Mouse (Mus musculus) myocyte (in vitro differentiated cells): ENCODE data around the gene Dpy19l3. TPM values are rescaled to one million over a fixed set of nuclear protein-coding genes. Genes with fewer than 3 reads are reported as not detected.

ENCODE experiments used
- H3K27me3 ChIP-seq: one replicate; pipeline ENCODE4 v1.6.1; 2011; ENCODE audit not compliant: control insufficient read depth, insufficient read depth, insufficient read length
- H3K36me3 ChIP-seq: one replicate; pipeline ENCODE4 v1.6.1; 2011; ENCODE audit not compliant: control insufficient read depth, insufficient read depth
- H3K4me2 ChIP-seq: one replicate; pipeline ENCODE4 v1.6.1; 2011; ENCODE audit warnings: low read depth, control low read depth
- H3K4me3 ChIP-seq: one replicate; pipeline ENCODE4 v1.5.1; 2011; ENCODE audit warnings: mild to moderate bottlenecking, control low read depth, moderate library complexity
- H3K79me2 ChIP-seq: one replicate; pipeline ENCODE4 v1.6.1; 2011; ENCODE audit not compliant: control insufficient read depth, insufficient read depth
- H3ac ChIP-seq: one replicate; pipeline ENCODE4 v1.6.1; 2011; ENCODE audit not compliant: control insufficient read depth, insufficient read length
- CEBPB ChIP-seq: IDR thresholded peaks from 2 replicates; pipeline ENCODE4 v1.6.1; 2011; ENCODE audit warnings: mild to moderate bottlenecking, moderate library complexity; ENCODE audit not compliant: poor library complexity, insufficient read depth, severe bottlenecking
- E2F4 ChIP-seq: IDR thresholded peaks from one replicate; pipeline ENCODE4 v1.6.1; 2011; ENCODE audit warnings: mild to moderate bottlenecking, control low read depth, moderate library complexity; ENCODE audit not compliant: insufficient read depth
- MAX ChIP-seq: IDR thresholded peaks from one replicate; pipeline ENCODE4 v1.6.1; 2011; ENCODE audit warnings: low read depth, mild to moderate bottlenecking, control low read depth
- MYOD1 ChIP-seq, 3 experiments: IDR thresholded peaks; one replicate each; pipeline ENCODE4 v1.6.1; 2011; ENCODE audit warnings: control low read depth in 2 of 3, low read depth in 2 of 3, mild to moderate bottlenecking in 2 of 3, moderate library complexity in 1 of 3; ENCODE audit not compliant: insufficient read length in 2 of 3, control insufficient read depth in 1 of 3
- MYOG ChIP-seq, 3 experiments: IDR thresholded peaks; one replicate each; pipeline ENCODE4 v1.6.1; 2011; ENCODE audit warnings: control low read depth in 2 of 3, low read depth in 2 of 3, mild to moderate bottlenecking in 2 of 3; ENCODE audit not compliant: insufficient read length in 2 of 3, control insufficient read depth in 1 of 3, insufficient read depth in 1 of 3
- POLR2A ChIP-seq: IDR thresholded peaks from one replicate; pipeline ENCODE4 v1.6.1; 2011; ENCODE audit warnings: low read depth, mild to moderate bottlenecking, control low read depth, moderate library complexity; ENCODE audit not compliant: insufficient read length
- POLR2AphosphoS2 ChIP-seq: IDR thresholded peaks from one replicate; pipeline ENCODE4 v1.6.1; 2011; ENCODE audit warnings: low read depth, control low read depth; ENCODE audit not compliant: insufficient read length
- REST ChIP-seq: IDR thresholded peaks from one replicate; pipeline ENCODE4 v1.6.1; 2011; ENCODE audit warnings: mild to moderate bottlenecking, control low read depth, moderate library complexity; ENCODE audit not compliant: insufficient read depth, insufficient read length
- SRF ChIP-seq: IDR thresholded peaks from one replicate; pipeline ENCODE4 v1.6.1; 2011; ENCODE audit warnings: low read depth; ENCODE audit not compliant: control insufficient read depth, insufficient read length
- TCF12 ChIP-seq: IDR thresholded peaks from one replicate; pipeline ENCODE4 v1.6.1; 2011; ENCODE audit warnings: mild to moderate bottlenecking, control low read depth; ENCODE audit not compliant: poor library complexity, insufficient read depth, severe bottlenecking
- TCF3 ChIP-seq: IDR thresholded peaks from one replicate; pipeline ENCODE4 v1.6.1; 2011; ENCODE audit warnings: low read depth, control low read depth; ENCODE audit not compliant: insufficient read length
- USF1 ChIP-seq: IDR thresholded peaks from one replicate; pipeline ENCODE4 v1.6.1; 2011; ENCODE audit warnings: low read depth, mild to moderate bottlenecking, control low read depth, moderate library complexity
- polyA plus RNA-seq: library from polyadenylated mRNA; unstranded; fragments of >200 nt; fragmentation: generic; extraction: Trizol; gene quantifications from one replicate; pipeline ENCODE4 v1.2.1, GENCODE M21; 2012; ENCODE audit warnings: missing spikeins

The Dpy19l3 gene
- polyA plus RNA-seq, 1 experiment, result 7.8 TPM

DNA sequence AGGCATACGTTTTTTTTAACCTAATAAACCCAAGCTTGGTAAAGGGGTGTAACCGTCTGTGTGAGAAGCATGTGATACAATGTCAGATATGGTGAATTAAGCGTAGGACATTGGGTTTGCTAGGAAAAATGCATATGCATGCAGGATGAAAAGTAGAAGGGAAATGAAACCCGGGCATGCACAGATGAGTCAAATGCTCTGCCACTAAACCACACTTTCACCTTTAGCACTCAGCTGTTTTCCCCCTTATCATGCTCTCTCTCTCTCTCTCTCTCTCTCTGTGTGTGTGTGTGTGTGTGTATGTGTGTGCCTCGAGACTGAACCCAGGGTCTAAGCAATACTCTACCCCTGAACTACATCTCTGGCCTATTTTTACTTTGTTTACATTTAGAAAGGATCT is 11.9 kb downstream of the Dpy19l3 start:
- Histone ChIP-seq H3K27me3 (no peaks in the 10 kb centered on the region), H3K4me2 (no peak overlapping the region), H3K79me2 (no peaks in the 10 kb centered on the region), H3K36me3 (no peaks in the 10 kb centered on the region), H3K4me3 (no peak overlapping the region), H3ac (no peak overlapping the region)
- TF ChIP-seq SRF, result no peak
- no peak for TF ChIP-seq MYOD1 (IDR thresholded peaks at IDR 0.05; ENCODE audit: control insufficient read depth in 1 of 3, insufficient read length in 2 of 3, low read depth in 2 of 3)
- no peak for TF ChIP-seq TCF3
- TF ChIP-seq MYOG (IDR thresholded peaks at IDR 0.05; ENCODE audit: control insufficient read depth in 1 of 3, insufficient read depth in 1 of 3, insufficient read length in 2 of 3, low read depth in 2 of 3), result no peak
- TF ChIP-seq POLR2AphosphoS2, result no peak
- no peak for TF ChIP-seq MAX
- TF ChIP-seq POLR2A, result no peak
- no peak for TF ChIP-seq CEBPB
- TF ChIP-seq E2F4, result no peak
- no peak for TF ChIP-seq TCF12
- no peak for TF ChIP-seq USF1
- TF ChIP-seq REST, result no peak

DNA sequence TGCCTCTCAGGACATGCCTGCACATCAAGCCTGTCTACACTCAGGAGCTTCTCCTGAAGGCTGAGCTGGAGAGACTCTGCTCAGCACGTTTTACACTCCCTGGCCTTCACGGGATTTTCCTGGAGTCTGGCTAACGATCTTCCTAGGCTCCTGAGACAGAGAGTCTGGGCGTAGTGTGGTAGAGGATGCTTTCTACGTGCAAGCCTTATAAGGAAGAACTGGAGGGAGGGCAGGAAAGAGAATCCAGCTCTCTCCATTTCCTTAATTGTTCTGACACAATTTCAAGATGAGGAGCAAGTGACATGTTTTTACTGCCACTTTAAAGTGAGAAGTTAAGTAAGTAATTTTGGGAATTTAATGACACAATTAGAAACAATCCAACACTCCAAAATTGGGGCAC is 12.4 kb downstream of the Dpy19l3 start:
- TF ChIP-seq MYOG (IDR thresholded peaks at IDR 0.05; ENCODE audit: control insufficient read depth in 1 of 3, insufficient read depth in 1 of 3, insufficient read length in 2 of 3, low read depth in 2 of 3) (no peak), TCF3 (no peak), MAX (no peak), USF1 (no peak), TCF12 (no peak), E2F4 (no peak), MYOD1 (IDR thresholded peaks at IDR 0.05; ENCODE audit: control insufficient read depth in 1 of 3, insufficient read length in 2 of 3, low read depth in 2 of 3) (no peak), REST (no peak), CEBPB (no peak), POLR2A (no peak), POLR2AphosphoS2 (no peak), SRF (no peak)
- Histone ChIP-seq H3K4me3 (no peak overlapping the region), H3K4me2 (no peak overlapping the region), H3ac (no peak overlapping the region), H3K79me2 (no peaks in the 10 kb centered on the region), H3K27me3 (no peaks in the 10 kb centered on the region), H3K36me3 (no peaks in the 10 kb centered on the region)

DNA sequence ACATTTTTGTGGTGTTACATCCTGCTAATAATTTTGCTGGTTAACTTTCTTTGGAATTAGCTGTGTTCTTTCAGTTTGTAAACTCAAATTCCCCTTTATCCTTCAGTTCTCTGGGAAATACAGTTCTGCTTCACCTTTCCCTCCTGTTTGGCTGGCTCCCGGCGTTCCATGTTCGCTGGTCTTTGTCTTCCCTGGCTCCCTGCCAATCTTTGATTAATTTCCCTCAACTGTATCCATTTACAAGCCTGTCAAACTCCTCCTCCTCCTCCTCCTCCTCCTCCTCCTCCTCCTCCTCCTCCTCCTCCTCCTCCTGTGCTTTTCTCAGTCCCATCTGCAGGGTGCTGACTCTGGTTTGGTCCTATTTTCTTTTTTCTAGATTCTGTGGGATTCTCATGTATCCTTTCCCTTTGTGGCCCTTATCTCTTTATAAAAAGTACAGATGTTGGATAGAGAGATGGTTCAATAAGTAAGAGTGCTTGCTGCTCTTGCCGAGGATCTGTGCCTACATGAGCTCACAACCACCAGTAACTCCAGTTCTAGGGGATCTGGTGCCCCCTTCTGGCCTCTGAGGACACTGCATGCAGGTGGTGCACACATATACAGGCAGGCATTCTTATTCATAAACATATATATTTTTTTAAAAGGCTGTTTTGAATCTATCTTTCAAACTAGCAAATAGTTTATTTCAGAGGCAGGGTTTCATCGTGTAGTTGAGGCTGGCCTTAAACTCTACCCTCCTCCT is 13.6 kb downstream of the Dpy19l3 start:
- Histone ChIP-seq H3K27me3 (no peaks in the 10 kb centered on the region), H3K4me2 (no peak overlapping the region), H3K36me3 (no peaks in the 10 kb centered on the region), H3K79me2 (no peaks in the 10 kb centered on the region), H3K4me3 (no peak overlapping the region), H3ac (no peak overlapping the region)
- TF ChIP-seq REST, result no peak

DNA sequence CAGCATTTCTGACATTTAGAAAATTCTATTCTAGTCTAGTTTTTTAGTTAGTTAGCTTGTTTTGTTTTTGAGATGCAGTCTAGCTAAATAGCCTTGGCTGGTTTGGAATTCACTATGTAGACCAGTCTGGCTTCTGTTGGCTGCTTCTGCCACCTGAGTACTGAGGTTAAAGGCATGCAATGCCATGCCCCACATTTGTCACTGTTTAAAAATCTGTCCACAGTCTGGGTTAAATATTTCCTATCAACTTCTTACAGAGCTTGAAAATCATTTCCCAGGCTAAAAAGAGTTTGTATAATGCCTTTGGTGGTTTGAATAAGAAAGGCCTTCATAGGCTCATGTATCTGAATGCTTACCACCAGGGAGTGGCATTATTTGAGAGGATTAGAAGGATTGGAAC is 15.4 kb downstream of the Dpy19l3 start:
- Histone ChIP-seq H3K4me3 (no peak overlapping the region), H3K27me3 (no peaks in the 10 kb centered on the region)

More for the DNA sequence above, 15.4 kb downstream of the Dpy19l3 start:
- TF ChIP-seq MAX, result no peak
- TF ChIP-seq REST, result no peak
- no peak for TF ChIP-seq SRF
- TF ChIP-seq MYOG (IDR thresholded peaks at IDR 0.05; ENCODE audit: control insufficient read depth in 1 of 3, insufficient read depth in 1 of 3, insufficient read length in 2 of 3, low read depth in 2 of 3), result no peak
- no peak for TF ChIP-seq CEBPB
- no peak for TF ChIP-seq USF1
- TF ChIP-seq TCF3, result no peak
- no peak for TF ChIP-seq POLR2AphosphoS2
- no peak for TF ChIP-seq MYOD1 (IDR thresholded peaks at IDR 0.05; ENCODE audit: control insufficient read depth in 1 of 3, insufficient read length in 2 of 3, low read depth in 2 of 3)
- no peak for TF ChIP-seq POLR2A
- TF ChIP-seq E2F4, result no peak
- no peak for TF ChIP-seq TCF12
- no peak overlapping the region for H3K4me2 ChIP-seq
- H3K79me2 ChIP-seq, result no peaks in the 10 kb centered on the region
- no peak overlapping the region for H3ac ChIP-seq
- H3K36me3 ChIP-seq, result no peaks in the 10 kb centered on the region
